Mouse (Mus musculus): ENCODE data around the gene D5Ertd579e.
"Not testable (repeated sequence)": the region's sequence is repeated elsewhere in the genome, so short reads cannot be mapped to it uniquely, and the experiment has no call there.

The D5Ertd579e gene

DNA sequence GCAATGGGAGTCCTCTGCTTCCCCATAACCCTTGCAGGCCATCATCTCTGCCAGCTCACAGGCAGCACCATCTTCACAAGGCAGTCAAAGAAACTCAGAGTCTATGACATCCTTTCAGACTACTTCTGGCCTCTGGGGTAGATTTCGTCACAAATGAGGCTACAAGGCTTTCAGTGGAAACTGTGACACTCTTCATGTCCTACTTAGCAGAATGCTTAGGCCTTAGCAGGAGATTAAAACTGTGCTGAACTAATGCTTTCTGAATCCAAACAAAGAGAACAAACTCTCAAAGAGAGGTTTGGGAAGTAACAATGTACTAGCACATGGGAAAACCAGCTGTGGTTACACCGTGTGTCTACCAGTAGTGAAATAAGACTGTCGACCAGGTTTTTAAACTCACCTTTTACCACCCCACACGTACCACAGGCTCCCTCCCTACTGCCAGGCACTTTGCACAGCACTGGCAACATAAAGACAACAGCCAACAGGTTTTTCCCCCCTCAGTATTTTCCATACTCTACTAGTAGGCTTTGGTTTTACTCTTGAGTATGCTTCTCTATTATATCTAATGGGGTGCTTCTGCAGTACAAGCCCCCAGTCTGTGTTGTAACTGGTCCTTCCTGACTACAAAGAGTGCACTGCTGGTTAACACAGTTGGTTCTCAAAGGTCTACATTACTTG lies 15.8 kb downstream of the D5Ertd579e start:
- DNase-seq (ENCODE audit: low spot score) = no peak

DNA sequence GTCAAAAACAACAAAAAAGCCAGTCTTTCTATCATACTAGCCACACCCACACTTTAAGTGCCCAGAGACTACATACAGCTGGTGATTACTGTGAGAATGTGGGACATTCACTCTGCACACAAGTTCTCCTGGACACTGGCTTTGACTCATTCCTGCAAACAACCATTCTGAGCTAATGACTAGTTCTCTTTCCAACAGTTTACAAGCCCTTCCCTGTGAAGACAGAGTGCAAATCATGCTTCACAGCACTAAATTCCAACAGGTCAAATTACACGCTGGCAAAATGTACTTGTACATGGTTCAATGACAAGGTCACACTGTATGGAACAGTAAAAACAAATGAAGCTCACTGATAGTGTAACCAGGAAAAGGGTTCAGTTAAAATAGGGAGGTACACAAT lies 17.0 kb downstream of the D5Ertd579e start:
- peak; percentile 27 for DNase-seq (ENCODE audit: low spot score)

DNA sequence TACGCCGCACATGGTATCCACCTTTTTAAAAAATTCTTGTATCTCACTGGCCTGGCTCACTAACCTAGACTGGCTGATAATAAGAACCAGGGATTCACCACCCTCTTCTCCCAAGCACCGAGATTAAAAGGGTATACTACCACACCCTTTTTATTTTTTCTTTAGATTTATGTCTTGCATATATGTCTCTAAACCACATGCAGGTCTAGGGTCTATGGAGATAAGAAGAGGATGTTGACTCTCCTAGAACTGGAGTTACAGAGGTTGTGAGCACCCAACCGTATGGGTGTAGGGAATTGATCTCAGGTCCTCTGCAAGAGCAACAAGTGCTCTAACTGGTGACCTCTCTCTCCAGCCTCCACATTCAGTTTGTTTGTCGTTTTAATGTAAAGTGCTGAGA lies 17.9 kb downstream of the D5Ertd579e start:
- DNase-seq (ENCODE audit: low spot score) = no peak

DNA sequence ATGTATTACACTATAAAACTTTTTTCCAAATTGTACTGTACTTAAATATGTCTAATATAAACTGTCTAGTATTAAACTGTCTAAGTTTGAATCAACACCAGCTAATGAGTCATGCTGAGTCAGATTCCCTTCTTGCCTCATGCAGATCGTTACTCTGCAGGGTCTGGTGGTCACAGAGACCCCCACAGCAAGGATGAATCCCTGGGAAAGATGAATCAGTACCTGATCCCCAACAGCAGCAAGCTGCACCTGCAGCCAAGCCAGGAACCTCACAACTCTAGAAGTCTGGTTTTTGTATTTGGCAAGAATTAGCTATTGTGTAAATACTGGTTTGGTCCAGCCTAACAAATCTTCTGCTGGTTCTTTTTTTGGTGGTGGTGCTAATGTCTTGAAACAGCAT lies 20.4 kb downstream of the D5Ertd579e start:
- no peak for DNase-seq (ENCODE audit: low spot score)

DNA sequence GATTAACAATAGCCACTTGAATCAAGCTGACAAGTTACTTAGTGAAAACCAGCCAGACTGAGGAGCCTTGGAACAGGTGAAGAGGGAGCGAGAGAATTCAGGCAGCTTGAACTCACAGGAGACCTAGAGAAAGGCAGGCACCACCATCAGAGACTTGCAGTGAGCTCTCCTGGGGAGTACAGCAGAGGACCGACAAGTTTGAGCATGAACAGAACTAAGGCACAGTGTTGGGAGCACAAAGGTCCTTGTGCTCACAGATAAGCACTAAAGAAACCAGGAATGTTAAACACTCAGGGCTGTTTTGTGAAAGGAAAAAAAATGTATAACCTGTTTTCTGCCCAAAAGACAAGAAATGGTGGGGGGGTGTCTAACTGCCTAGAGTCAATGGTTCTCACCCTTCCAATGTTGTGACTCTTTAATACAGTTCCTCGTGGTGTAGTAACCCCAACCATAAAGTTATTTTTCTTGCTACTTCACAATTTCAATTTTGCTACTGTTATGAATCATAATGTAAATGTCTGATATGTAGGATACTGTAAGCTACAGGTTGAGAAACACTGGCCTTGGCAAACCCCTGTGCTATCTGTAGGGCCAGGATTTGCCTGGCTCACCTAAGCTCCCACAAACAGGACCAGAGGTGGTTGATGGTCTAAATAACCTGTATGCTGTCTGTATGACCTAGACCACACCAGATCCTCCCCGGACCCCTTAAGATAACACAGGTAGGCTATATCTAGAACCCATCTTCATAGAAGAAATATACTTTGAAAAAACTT lies 21.0 kb downstream of the D5Ertd579e start:
- DNase-seq (ENCODE audit: low spot score) = no peak

DNA sequence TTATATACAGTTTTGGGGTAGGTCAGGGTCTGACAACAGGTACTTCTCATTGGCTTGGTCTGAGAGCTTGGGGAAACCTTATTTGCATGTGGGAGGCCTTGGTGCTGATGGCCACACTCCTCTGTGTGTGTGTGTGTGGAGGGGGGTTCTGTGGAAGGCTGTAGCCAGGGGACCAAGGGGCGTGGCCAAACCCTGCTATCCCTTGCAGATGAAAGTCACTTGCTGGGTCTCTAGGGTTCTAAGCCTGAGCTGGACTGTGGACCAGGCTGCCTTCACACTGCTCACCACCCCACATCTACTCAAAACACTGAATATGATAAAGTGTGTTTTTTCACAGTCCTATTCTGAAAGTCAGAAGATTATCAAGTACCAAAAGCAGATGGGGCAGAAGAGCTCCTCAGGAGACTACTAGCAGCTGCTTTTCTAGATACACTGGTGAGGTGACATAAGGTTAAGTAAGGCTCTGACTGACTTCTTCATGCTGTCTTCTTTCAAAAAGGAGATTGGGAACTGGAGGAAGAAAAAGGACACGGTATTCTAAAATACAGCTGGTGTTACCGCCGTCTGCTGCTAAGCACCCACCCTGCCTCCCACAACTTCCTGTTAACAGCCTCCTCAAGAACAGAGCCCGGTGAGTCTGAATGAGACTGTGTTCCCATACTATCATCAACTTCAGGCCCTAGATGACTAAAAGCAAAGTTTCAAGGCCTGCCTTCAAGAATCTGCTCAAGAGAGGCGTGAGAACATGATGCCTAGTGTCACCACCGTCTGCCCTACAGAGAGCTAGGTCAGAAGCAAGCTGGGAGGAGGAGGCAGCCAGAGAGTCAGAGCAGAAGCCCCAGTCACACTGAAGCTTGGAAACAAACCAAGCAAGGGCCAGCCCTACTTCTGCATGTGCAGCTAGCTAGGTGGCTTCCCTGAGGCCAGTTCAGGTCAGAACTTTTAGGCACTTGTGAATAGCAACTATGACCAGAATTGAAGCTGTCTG lies 26.5 kb downstream of the D5Ertd579e start:
- DNase-seq (ENCODE audit: low spot score) = no peak

DNA sequence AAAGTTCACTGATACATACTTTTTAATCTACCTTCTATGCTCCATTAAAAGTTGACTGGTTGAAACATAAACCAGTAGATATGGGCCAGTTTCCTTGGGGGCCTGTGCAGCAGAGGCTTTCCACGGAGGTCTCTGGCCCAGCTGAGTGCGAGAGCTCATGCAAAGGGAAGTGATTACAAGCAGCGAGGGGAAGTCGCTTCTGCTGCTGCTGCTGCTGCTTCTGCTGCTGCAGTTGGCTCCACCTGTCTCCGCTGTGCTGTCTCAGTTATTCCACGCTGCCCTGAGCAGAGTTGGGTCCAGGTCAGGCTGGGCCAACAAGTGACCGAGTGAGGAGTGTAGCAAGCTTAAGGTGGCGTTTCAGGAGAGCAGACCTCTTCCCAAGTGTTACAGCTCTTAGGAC lies 27.3 kb downstream of the D5Ertd579e start:
- no peak for DNase-seq (ENCODE audit: low spot score)

DNA sequence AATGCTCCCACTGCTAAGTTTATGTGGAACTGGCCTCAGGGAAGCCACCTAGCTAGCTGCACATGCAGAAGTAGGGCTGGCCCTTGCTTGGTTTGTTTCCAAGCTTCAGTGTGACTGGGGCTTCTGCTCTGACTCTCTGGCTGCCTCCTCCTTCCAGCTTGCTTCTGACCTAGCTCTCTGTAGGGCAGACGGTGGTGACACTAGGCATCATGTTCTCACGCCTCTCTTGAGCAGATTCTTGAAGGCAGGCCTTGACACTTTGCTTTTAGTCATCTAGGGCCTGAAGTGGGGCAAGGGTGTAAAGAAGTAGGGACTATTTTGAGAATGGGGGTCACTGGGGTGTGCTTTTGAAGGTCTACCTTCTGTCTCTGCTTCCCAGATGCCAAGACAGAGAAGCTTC lies 27.8 kb downstream of the D5Ertd579e start:
- not testable (repeated sequence) for DNase-seq (ENCODE audit: low spot score)

DNA sequence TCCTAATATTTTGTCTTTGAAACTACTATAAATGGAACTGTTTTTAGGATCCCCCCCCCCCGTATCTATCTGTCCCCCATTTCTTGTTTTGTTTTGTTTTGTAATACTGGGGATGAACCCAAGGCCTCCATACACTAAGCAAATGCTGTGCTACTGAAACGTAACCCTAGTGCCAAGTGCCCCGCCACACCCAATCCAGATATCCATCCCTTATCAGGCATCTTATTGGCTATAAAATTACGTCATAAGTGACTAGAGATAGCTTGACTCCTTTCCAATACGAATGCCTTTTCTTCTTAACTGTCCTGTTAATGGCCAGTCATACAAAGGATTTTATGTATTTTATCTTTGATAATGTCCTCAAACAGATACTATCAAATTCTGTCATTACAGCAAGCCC lies 28.7 kb downstream of the D5Ertd579e start:
- no peak for DNase-seq (ENCODE audit: low spot score)

DNA sequence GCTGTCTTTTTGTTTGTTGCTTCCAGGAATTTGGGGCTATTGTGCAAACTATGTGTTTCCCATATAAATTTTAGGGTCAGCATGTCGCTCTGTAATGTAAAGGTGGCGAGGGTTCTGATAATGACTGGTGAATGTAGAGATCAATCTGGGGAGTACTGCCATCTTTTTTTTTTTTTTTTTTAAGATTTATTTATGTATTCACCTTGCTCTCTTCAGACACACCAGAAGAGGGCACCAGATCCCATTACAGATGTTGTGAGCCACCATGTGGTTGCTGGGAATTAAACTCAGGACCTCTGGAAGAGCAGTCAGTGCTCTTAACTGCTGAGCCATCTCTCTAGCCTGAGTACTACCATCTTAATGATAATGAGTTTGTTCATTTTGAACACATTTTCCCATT lies 29.1 kb downstream of the D5Ertd579e start:
- DNase-seq (ENCODE audit: low spot score) = not testable (repeated sequence)

DNA sequence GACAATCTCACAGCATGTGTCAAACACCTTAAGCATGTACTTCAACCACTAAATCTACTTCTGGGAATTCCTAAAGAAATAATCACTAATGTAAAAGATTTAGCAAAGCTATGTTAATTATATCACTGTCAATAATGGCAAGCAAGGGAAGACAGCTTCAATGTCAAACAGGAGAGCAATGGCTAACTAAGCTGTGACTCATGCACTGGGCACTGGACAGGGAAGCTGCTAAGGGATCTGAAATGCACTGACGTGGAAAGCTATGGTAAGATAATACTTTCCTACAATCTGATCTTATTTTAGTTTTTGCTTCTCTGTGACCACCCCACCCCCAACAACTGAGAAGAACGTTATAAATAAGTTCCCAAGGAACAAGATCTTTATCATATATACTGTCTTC lies 32.5 kb downstream of the D5Ertd579e start:
- DNase-seq (ENCODE audit: low spot score) = no peak

DNA sequence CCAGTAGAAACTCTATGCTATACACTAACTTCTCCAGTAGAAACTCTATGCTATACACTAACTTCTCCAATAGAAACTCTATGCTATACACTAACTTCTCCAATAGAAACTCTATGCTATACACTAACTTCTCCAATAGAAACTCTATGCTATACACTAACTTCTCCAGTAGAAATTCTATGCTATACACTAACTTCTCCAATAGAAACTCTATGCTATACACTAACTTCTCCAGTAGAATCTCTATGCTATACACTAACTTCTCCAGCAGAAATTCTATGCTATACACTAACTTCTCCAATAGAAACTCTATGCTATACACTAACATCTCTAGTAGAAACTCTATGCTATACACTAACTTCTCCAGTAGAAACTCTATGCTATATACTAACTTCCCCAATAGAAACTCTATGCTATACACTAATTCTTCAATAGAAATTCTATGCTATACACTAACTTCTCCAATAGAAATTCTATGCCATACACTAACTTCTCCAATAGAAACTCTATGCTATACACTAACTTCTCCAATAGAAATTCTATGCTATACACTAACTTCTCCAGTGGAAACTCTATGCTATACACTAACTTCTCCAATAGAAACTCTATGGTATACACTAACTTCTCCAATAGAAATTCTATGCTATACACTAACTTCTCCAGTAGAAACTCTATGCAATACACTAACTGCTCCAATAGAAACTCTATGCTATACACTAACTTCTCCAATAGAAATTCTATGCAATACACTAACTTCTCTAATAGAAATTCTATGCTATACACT lies 34.7 kb downstream of the D5Ertd579e start:
- peak; percentile 22 for DNase-seq (ENCODE audit: low spot score)

DNA sequence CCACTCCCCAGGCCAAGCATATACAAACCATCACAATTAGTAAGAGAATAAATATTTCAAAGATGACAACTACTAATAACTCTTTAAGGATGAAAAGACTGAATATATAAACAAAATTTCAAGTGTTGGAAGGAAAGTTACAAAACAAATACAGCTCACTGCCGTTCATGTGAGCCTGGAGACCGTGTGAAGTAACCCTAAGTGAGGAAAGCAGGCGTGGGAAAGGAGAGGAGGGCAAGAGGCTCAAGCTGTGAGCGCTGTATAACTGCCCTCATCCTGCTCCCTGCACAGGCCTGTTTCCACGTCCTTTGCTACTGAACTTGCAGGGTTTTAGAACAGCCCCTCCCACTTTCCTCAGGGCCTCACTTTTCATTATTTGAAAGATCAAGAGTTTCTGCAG lies 70.2 kb downstream of the D5Ertd579e start:
- no peak for DNase-seq (ENCODE audit: low spot score)

DNA sequence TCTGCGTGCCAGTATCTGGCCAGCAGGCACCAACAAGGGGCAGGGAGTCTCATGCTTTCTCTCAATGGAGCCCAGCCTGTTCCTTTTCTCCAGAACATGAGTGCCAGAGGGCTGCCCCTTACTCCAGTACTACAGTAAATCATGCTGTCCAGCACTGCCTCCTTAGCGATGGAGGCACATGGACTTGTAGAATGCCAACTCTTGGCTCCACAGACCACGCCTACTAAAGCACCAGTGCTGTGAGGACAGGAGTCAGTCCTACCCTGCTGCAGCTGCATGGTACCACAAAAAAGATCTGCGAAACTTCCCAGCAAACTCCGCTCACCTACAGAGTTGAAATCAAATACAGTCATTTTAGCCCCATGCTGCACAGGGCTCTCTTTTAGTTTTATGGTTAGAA lies 72.2 kb downstream of the D5Ertd579e start:
- no peak for DNase-seq (ENCODE audit: low spot score)

DNA sequence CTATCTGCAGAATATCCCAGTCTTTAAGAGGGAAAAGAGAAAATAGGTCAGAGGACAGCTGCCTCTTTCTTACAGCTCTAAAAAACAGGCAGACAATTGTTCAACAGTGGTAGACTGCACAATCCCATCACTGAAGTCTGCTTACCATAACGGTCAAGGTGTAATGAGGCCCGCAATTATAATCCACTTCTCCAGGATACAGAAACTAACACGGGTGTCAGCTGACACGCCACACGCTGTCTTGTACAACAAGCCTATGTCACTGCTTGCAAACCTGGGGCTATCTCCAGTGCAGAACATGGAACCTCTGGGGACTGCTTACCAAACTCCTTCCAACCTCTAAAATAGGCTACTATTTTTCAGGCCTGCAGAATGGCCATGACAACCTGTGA lies 74.8 kb downstream of the D5Ertd579e start:
- no peak for DNase-seq (ENCODE audit: low spot score)

DNA sequence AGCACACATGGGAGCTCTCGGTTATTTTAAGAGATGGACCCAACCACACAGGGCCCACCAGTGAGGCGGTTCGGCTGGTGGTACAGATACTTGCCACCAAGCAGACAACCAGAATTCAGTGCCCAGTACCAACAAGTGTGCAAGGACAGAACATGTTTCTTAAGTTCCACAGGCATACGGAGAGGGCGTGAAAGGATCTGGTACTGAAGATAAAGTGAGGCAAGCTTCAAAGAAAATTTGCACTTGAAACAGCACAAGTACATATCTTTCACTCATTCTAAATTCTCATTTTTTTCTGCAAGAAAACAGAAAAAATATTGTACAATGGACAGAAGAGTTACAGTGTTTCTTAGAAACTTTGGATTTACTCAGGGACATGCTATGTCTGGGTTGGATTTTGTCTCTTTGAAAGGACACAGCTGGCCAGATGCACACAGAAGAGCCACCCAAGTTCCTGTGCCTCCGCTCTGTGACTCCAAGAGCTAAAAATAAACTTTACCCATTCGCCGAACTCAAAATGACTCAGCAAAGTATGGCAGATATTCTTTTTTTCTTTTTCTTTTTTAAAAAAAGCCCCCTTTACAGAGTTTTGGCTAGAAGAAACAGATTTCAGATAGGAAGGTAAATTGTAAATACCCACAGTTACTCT lies 75.3 kb downstream of the D5Ertd579e start:
- no peak for DNase-seq (ENCODE audit: low spot score)

DNA sequence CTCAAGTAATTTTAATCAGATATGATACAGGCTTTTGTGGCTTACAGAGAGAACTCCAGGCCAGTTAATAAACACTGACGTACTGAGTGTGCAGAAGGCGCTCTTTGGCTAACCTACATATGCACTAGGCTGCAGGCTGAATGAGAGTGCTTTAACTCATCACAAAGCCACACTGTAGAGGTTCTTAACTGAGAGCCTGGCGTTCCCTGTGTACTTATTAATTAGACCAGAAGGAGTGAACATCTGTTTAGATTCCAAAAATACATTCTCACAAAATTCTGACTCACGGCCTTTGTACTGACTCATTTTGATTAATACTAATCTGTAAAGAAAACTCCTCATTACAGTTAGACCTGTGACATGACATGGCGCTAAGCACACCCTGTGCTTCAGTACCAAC lies 76.9 kb downstream of the D5Ertd579e start:
- no peak for DNase-seq (ENCODE audit: low spot score)

DNA sequence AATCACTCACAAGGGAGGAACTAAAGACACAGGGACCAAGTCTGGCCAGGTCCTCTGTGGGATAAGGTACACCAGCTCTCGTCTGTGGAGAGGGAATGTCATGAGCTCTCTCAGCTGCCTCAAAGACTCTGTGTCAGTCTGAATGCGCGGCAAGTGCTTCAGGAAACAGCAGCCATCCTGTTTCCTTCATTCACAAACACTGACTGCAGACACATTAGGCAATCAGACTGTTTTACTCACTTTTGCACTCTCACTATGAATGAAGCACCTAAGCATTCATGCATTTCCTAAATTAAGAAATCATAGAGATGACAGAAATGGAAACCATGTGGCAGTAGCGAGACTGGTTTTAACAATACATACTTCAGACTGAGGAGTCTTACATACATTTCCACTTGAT lies 77.5 kb downstream of the D5Ertd579e start:
- no peak for DNase-seq (ENCODE audit: low spot score)

DNA sequence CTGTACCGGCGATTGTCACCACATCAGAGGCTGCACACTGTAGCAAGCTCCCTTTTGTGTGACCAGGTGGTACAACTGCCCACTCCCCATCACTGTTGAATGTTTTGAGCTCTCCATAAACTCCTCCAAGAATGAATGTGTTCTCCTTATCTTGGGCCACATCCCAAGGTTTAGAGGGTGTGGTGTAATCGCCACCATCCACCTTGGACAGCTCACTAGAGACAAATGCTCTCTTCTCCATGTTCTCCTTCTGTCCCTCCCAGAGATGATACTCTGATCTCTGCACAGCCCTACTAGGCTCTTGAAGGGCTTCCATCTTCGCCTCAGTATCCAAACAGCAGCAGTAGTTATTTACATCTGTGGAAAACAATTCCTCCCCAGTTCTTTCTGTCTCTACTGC lies 81.7 kb downstream of the D5Ertd579e start:
- no peak for DNase-seq (ENCODE audit: low spot score)

DNA sequence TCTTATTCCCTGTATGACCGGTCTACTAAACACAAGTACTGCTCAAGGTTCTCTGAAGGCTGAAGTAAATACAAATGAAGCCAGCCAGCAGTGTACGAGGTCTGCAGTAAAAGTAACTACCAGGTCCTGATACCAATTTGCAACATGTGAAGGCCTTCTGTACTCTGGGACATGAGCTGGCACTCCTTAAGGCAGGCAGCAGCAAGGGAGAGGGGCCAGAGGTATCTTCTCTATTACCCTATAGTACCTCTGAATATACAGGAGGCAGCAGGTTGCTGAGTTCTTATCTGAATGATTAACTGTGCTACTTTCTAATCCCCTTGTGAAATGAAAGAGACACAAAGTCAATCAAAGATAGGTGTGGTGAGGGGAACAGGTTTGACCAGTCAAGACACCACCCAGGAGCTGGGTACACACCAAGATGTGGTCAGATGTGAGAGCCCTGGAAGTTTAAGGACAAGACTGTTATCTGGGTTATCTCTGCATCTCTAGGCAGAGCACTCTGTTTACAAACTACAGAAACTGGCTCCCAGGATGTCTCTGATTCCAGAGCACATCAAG lies 86.8 kb downstream of the D5Ertd579e start:
- DNase-seq (ENCODE audit: low spot score) = no peak

DNA sequence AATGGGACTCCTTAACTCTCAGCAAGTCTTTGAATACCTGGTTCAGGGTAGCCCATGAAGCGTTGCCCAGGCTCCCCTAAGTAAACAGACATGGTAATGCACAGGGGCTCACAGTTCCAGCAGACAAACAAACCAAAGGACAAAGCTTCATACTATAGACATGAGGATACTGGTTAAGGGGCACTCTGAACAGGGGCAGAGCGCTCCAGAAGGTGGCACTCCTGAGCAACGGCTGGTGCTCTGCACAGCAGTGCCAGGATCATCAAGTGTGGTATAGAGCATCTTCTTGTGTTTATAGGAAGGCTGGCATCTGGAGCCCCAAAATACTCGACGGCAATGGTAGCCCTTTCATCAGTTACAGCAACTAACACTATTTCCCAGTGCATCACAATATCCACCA lies 92.8 kb downstream of the D5Ertd579e start:
- peak; percentile 23 for DNase-seq (ENCODE audit: low spot score)
